Mouse (Mus musculus) MEL (cell line): ENCODE measurements at regions not wholly inside any gene's neighbourhood (a gene's known extent, or its start where the extent isn't known, plus 50 kb on each side); places are given as distances from the start of the nearest gene placed in this dataset.

ENCODE experiments used
- CTCF ChIP-seq, 3 experiments: IDR thresholded peaks in 2 of 3; conservative IDR thresholded peaks in 1 of 3; 2 replicates each; pipeline ENCODE4 v1.5.1; 2011 to 2012; ENCODE audit warnings: low read length in 3 of 3, low read depth in 2 of 3, mild to moderate bottlenecking in 2 of 3, improper control_type of control experiment in 1 of 3, inconsistent platforms in 1 of 3, mixed read lengths in 1 of 3, moderate library complexity in 1 of 3; ENCODE audit not compliant: control insufficient read depth in 1 of 3, insufficient read depth in 1 of 3, poor library complexity in 1 of 3, severe bottlenecking in 1 of 3
- GABPA ChIP-seq: IDR thresholded peaks from 2 replicates; pipeline ENCODE4 v1.6.1; 2012; ENCODE audit warnings: low read depth, mild to moderate bottlenecking, inconsistent platforms, low read length, improper control_type of control experiment, moderate library complexity
- GATA1 ChIP-seq: IDR thresholded peaks from 2 replicates; pipeline ENCODE4 v1.6.1; 2011; ENCODE audit warnings: low read depth, low read length, improper control_type of control experiment
- USF1 ChIP-seq: IDR thresholded peaks from 2 replicates; pipeline ENCODE4 v1.6.1; 2014; ENCODE audit warnings: low read depth, mild to moderate bottlenecking, inconsistent platforms, low read length, improper control_type of control experiment, moderate library complexity
- ZC3H11A ChIP-seq: IDR thresholded peaks from 2 replicates; pipeline ENCODE4 v1.6.1; 2012; ENCODE audit warnings: low read depth, mild to moderate bottlenecking, inconsistent platforms, low read length, improper control_type of control experiment
- ZNF384 ChIP-seq: IDR thresholded peaks from 2 replicates; pipeline ENCODE4 v1.6.1; 2012; ENCODE audit warnings: low read depth, mild to moderate bottlenecking, inconsistent platforms, low read length, improper control_type of control experiment

GRCm38 (mm10) chr2:48423861-48424442, 390.0 kb upstream of the Acvr2a start:
- TF ChIP-seq GATA1 = no peak
- TF ChIP-seq GABPA = no peak
- no peak for TF ChIP-seq USF1
- no peak for TF ChIP-seq CTCF (IDR thresholded peaks at IDR 0.05 in 2 of 3, conservative IDR thresholded peaks at IDR 0.05 in 1 of 3; ENCODE audit: control insufficient read depth in 1 of 3, insufficient read depth in 1 of 3, low read depth in 2 of 3, low read length in 3 of 3, poor library complexity in 1 of 3, severe bottlenecking in 1 of 3)
- no peak for TF ChIP-seq ZNF384
- no peak for TF ChIP-seq ZC3H11A
